Mouse (Mus musculus): ENCODE data around the gene Susd6.
A peak's percentile ranks its signal among the peaks of the same experiment; 100 is the strongest.

Gene Susd6

GRCm38 (mm10) chr12:80786591-80786990 lies 3.7 kb upstream of the Susd6 start:
- no peak for DNase-seq

GRCm38 (mm10) chr12:80787604-80788003 lies 2.7 kb upstream of the Susd6 start:
- DNase-seq, result peak; percentile 61 to 64

- no peak for DNase-seq
Observed at GRCm38 (mm10) chr12:80788188-80788587, 2.1 kb upstream of the Susd6 start.

- peak in 1 of 2 experiments; percentile 15 for DNase-seq
Observed at GRCm38 (mm10) chr12:80789276-80789675, 1.0 kb upstream of the Susd6 start.

- no peak for DNase-seq
Observed at GRCm38 (mm10) chr12:80790700-80791570, 625 bp downstream of the Susd6 start.

- DNase-seq, result peak in 1 of 2 experiments; percentile 37
Observed at GRCm38 (mm10) chr12:80791571-80792444, 1.5 kb downstream of the Susd6 start.

- DNase-seq, result peak; percentile 65 to 66
Observed at GRCm38 (mm10) chr12:80792867-80793266, 2.6 kb downstream of the Susd6 start.

- peak in 1 of 2 experiments; percentile 7 for DNase-seq
Observed at GRCm38 (mm10) chr12:80793535-80793934, 3.2 kb downstream of the Susd6 start.

- peak in 1 of 2 experiments; percentile 6 for DNase-seq
Observed at GRCm38 (mm10) chr12:80794522-80794921, 4.2 kb downstream of the Susd6 start.

- DNase-seq, result no peak
Observed at GRCm38 (mm10) chr12:80794935-80795785, 4.8 kb downstream of the Susd6 start.

GRCm38 (mm10) chr12:80798271-80798670 lies 8.0 kb downstream of the Susd6 start:
- peak; percentile 82 to 93 for DNase-seq

- DNase-seq, result no peak
Observed at GRCm38 (mm10) chr12:80800156-80800555, 9.8 kb downstream of the Susd6 start.

GRCm38 (mm10) chr12:80801443-80801842 lies 11.1 kb downstream of the Susd6 start:
- no peak for DNase-seq

GRCm38 (mm10) chr12:80803924-80804323 lies 13.6 kb downstream of the Susd6 start:
- peak; percentile 85 to 89 for DNase-seq

GRCm38 (mm10) chr12:80804861-80805428 lies 14.6 kb downstream of the Susd6 start:
- no peak for DNase-seq

- no peak for DNase-seq
Observed at GRCm38 (mm10) chr12:80807451-80808085, 17.3 kb downstream of the Susd6 start.

- DNase-seq, result no peak
Observed at GRCm38 (mm10) chr12:80810005-80810404, 19.7 kb downstream of the Susd6 start.

GRCm38 (mm10) chr12:80811646-80812509 lies 21.6 kb downstream of the Susd6 start:
- DNase-seq, result no peak

- no peak for DNase-seq
Observed at GRCm38 (mm10) chr12:80812510-80812820, 22.2 kb downstream of the Susd6 start.

GRCm38 (mm10) chr12:80813456-80813855 lies 23.1 kb downstream of the Susd6 start:
- DNase-seq, result no peak

GRCm38 (mm10) chr12:80813872-80814271 lies 23.6 kb downstream of the Susd6 start:
- DNase-seq, result no peak
